ENCODE assay signal across 19 mouse cellular contexts in genomic region chr19:24535161-24535560, GRCm38 (mm10). TPM values are rescaled to one million over a fixed set of nuclear protein-coding genes. Genes with fewer than 3 reads are reported as not detected.
DNase-seq lines count a peak whose midpoint lies in the region; ATAC-seq and TF ChIP-seq lines count a peak whose summit lies in the region.
"Had no signal": no experiment of that assay in that cellular context is flagged by ENCODE, and none has a peak within 500 bp of the region (broad histone marks: within the 10 kb centered on the region; RNA-seq: fewer than 3 reads in every experiment).

No protein-coding gene starts in this region.

- no peak overlapping the region for H3K9ac ChIP-seq in heart, adult 2 months (ENCODE audit: low read depth, low read length)
- H3K9ac ChIP-seq in intestine, embryonic 15.5 days = no peak overlapping the region
- no peak overlapping the region for H3K9ac ChIP-seq in intestine, postnatal 0 days (ENCODE audit: low read depth, low read length)
- H3K9ac ChIP-seq in liver, embryonic 11.5 days (ENCODE audit: low read depth, low read length) = peak overlapping the region; percentile 57
- H3K9ac ChIP-seq: embryonic facial prominence, embryonic 12.5 days had no signal

- TF ChIP-seq POLR2A in heart, adult 2 months (IDR thresholded peaks at IDR 0.05; ENCODE audit: insufficient read depth, low read depth, low read length) = no peak

- no peak overlapping the region for H3K4me2 ChIP-seq in intestine, embryonic 15.5 days (replicated peaks)
- no peak overlapping the region for H3K4me2 ChIP-seq in intestine, postnatal 0 days (replicated peaks; ENCODE audit: low read depth)
- H3K4me2 ChIP-seq in liver, embryonic 11.5 days = peak overlapping the region; percentile 67
- H3K4me2 ChIP-seq: embryonic facial prominence, embryonic 12.5 days had no signal

- H3K79me2 ChIP-seq in heart, adult 2 months (replicated peaks; ENCODE audit: control insufficient read depth, insufficient read depth, low read length) = no peaks in the 10 kb centered on the region

- intact Hi-C loops in heart, adult 2 months (cut with DNase I) = no loop called here

- ATAC-seq in intestine, embryonic 15.5 days = peak; percentile 14; the same call in 1 of the 2 replicates
- ATAC-seq in intestine, postnatal 0 days = no peak
- ATAC-seq in liver, embryonic 11.5 days (replicated peaks; ENCODE audit: low FRiP score) = peak; percentile 57
- ATAC-seq: hindbrain, postnatal 0 days; midbrain, embryonic 16.5 days had no signal

- no peak overlapping the region for H3K4me3 ChIP-seq in heart, adult 2 months
- no peak overlapping the region for H3K4me3 ChIP-seq in intestine, embryonic 15.5 days (replicated peaks)
- H3K4me3 ChIP-seq in intestine, postnatal 0 days (ENCODE audit: low read depth, low read length) = no peak overlapping the region
- H3K4me3 ChIP-seq in liver, embryonic 11.5 days (ENCODE audit: low read depth, low read length) = peak overlapping the region; percentile 17; the same call in 1 of the 2 replicates
- H3K4me3 ChIP-seq: embryonic facial prominence, embryonic 12.5 days had no signal

- no peaks in the 10 kb centered on the region for H3K36me3 ChIP-seq in heart, adult 2 months (ENCODE audit: control insufficient read depth, insufficient read depth, low read length)
- no peaks in the 10 kb centered on the region for H3K36me3 ChIP-seq in intestine, embryonic 15.5 days
- H3K36me3 ChIP-seq in intestine, postnatal 0 days (ENCODE audit: control insufficient read depth, insufficient read depth) = no peaks in the 10 kb centered on the region
- no peaks in the 10 kb centered on the region for H3K36me3 ChIP-seq in liver, embryonic 11.5 days (ENCODE audit: control insufficient read depth, insufficient read depth, low read length)
- H3K36me3 ChIP-seq: embryonic facial prominence, embryonic 12.5 days had no signal

- H3K27me3 ChIP-seq in heart, adult 2 months (ENCODE audit: control insufficient read depth, insufficient read depth, low read length) = no peaks in the 10 kb centered on the region
- H3K27me3 ChIP-seq in intestine, embryonic 15.5 days (replicated peaks) = no peaks in the 10 kb centered on the region
- no peaks in the 10 kb centered on the region for H3K27me3 ChIP-seq in intestine, postnatal 0 days (replicated peaks; ENCODE audit: control insufficient read depth, insufficient read depth, low read length)
- no peaks in the 10 kb centered on the region for H3K27me3 ChIP-seq in liver, embryonic 11.5 days (replicated peaks; ENCODE audit: control insufficient read depth, insufficient read depth, low read length)
- H3K27me3 ChIP-seq: CH12.LX; embryonic facial prominence, embryonic 12.5 days; megakaryocyte, embryonic 14.5 days had no signal

- WGBS in heart, adult 2 months = 68% methylated on average over 6 of the region's 6 CpGs
- WGBS in intestine, embryonic 15.5 days = 80% methylated on average over 6 of the region's 6 CpGs
- 65% methylated on average over 6 of the region's 6 CpGs for WGBS in intestine, postnatal 0 days
- 59% methylated on average over 6 of the region's 6 CpGs for WGBS in liver, embryonic 11.5 days

- no peaks in the 10 kb centered on the region for H3K9me3 ChIP-seq in intestine, embryonic 15.5 days
- H3K9me3 ChIP-seq in intestine, postnatal 0 days (ENCODE audit: control insufficient read depth) = no peaks in the 10 kb centered on the region
- no peaks in the 10 kb centered on the region for H3K9me3 ChIP-seq in liver, embryonic 11.5 days (ENCODE audit: control insufficient read depth, low read length)
- H3K9me3 ChIP-seq: embryonic facial prominence, embryonic 12.5 days; megakaryocyte, embryonic 14.5 days had no signal

- TF ChIP-seq EP300 in heart, adult 2 months (IDR thresholded peaks at IDR 0.05; ENCODE audit: insufficient read depth, low read depth, low read length) = no peak

- peak; percentile 51 for DNase-seq in heart, adult 11 months
- DNase-seq in heart, adult 2 months = no peak
- DNase-seq in liver, embryonic 11.5 days (ENCODE audit: low spot score) = no peak
- no peak for DNase-seq in yolk sac, embryonic 10.5 days (ENCODE audit: low spot score)
- no peak for DNase-seq in neural tube, embryonic 10.5 days (ENCODE audit: extremely low spot score, low spot score)
- DNase-seq: adrenal gland, postnatal 14 days; cerebellum, adult 18-20 months; gastrocnemius, postnatal 10 days; kidney, adult 9 months; lung, postnatal 10 days; spleen, adult 18-20 months; thymus, postnatal 25 days had no signal

- no peaks in the 10 kb centered on the region for H3K4me1 ChIP-seq in heart, adult 2 months (ENCODE audit: control insufficient read depth, insufficient read depth, low read length)
- H3K4me1 ChIP-seq in intestine, embryonic 15.5 days (replicated peaks) = no peaks in the 10 kb centered on the region
- peaks cover 4% of the 10 kb centered on the region; the same call in 1 of the 2 replicates for H3K4me1 ChIP-seq in intestine, postnatal 0 days (replicated peaks; ENCODE audit: control insufficient read depth, insufficient read depth, low read length)
- peaks cover 18% of the 10 kb centered on the region for H3K4me1 ChIP-seq in liver, embryonic 11.5 days (replicated peaks; ENCODE audit: control insufficient read depth, insufficient read depth, low read length)
- H3K4me1 ChIP-seq: embryonic facial prominence, embryonic 12.5 days had no signal

- no peak overlapping the region for H3K27ac ChIP-seq in heart, adult 2 months
- H3K27ac ChIP-seq in intestine, embryonic 15.5 days = 0 out of 2 replicates have a peak overlapping the region, but pooled peaks have one; percentile 22
- no peak overlapping the region for H3K27ac ChIP-seq in intestine, postnatal 0 days (ENCODE audit: low read depth, low read length)
- H3K27ac ChIP-seq in liver, embryonic 11.5 days (ENCODE audit: low read depth, low read length) = peak overlapping the region; percentile 88
- H3K27ac ChIP-seq: embryonic facial prominence, embryonic 12.5 days; hindbrain, postnatal 0 days had no signal

- no peak for TF ChIP-seq CTCF in heart, adult 2 months (IDR thresholded peaks at IDR 0.05)
- TF ChIP-seq CTCF in intestine, postnatal 0 days (IDR thresholded peaks at IDR 0.05; ENCODE audit: low read depth) = no peak

RNA-seq across cellular contexts. Expression of gene Pip5k1b, which starts 20.5 kb away (rescaled TPM):
- 10 to 100 TPM; 22.2 to 23.1 TPM for total RNA-seq in heart, adult 2 months (2021)
- polyA plus RNA-seq in heart, adult 2 months (2012; rRNA removed) = 14.6 and 24.0 TPM in 2 replicates
- polyA plus RNA-seq in intestine, embryonic 15.5 days (2015; fragmentation: Nextera tagmentation; extraction: Ambion mirVana) = 17.2 and 18.2 TPM in 2 replicates
- 29.4 and 31.5 TPM in 2 replicates for polyA plus RNA-seq in intestine, postnatal 0 days (2015; fragmentation: Nextera tagmentation; extraction: Ambion mirVana)
- 5.6 and 7.1 TPM in 2 replicates for polyA plus RNA-seq in liver, embryonic 11.5 days (2014; fragmentation: Nextera tagmentation; extraction: Ambion mirVana)

RNA-seq across cellular contexts. Expression of gene Fam122a, which starts 58.0 kb away (rescaled TPM):
- total RNA-seq in heart, adult 2 months (2021) = 10 to 100 TPM; 25.2 to 28.8 TPM
- 26.4 and 27.4 TPM in 2 replicates for polyA plus RNA-seq in heart, adult 2 months (2012; rRNA removed)
- polyA plus RNA-seq in intestine, embryonic 15.5 days (2015; fragmentation: Nextera tagmentation; extraction: Ambion mirVana) = 44.5 and 50.0 TPM in 2 replicates
- 40.5 and 45.0 TPM in 2 replicates for polyA plus RNA-seq in intestine, postnatal 0 days (2015; fragmentation: Nextera tagmentation; extraction: Ambion mirVana)
- polyA plus RNA-seq in liver, embryonic 11.5 days (2014; fragmentation: Nextera tagmentation; extraction: Ambion mirVana) = 40.1 and 40.3 TPM in 2 replicates

Comparison
In these comparisons a context has a peak if more than half of its experiments do, and no peak if none do; other contexts are left out.
1. H3K27ac ChIP-seq: peak in intestine, embryonic 15.5 days (single experiment) and liver, embryonic 11.5 days (single experiment); none in heart, adult 2 months (single experiment) and intestine, postnatal 0 days (single experiment).